Mouse (Mus musculus) heart, adult 2 months (tissue): ENCODE data around the gene Rapgef1.

Experiments used
- CTCF ChIP-seq: fragments of 200-600 bp; IDR thresholded peaks from 2 replicates; pipeline ENCODE4 v1.8.1; 2022; ENCODE audit warnings: antibody characterized with exemption, mild to moderate bottlenecking, moderate library complexity
- POLR2A ChIP-seq: fragments of 200-500 bp; IDR thresholded peaks from 2 replicates; pipeline ENCODE4 v1.6.1; 2011; ENCODE audit warnings: mild to moderate bottlenecking, low read depth, low read length, control low read depth; ENCODE audit not compliant: insufficient read depth

DNA sequence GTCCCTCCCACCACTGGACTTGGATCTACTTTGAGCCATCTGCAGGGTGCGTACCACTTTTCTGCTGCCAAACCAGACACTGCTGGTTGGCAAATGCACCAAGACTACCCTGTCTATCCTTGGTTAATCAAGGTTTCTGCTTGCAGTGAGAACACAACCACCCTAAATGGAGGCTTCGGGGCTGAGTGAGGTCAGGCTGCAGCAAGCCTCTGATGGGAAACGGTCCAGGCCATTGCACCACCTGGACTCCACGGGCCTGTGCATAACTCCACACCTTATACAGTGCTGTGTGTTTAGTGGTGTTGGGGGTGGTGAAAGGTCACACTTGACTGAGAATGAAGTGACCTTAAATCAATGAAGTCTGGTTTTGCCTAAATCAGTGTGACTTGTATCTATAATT, 47.6 kb downstream of the Rapgef1 start:
- TF ChIP-seq CTCF (no peak), POLR2A (no peak)
